Mouse (Mus musculus) C2C12 (cell line): ENCODE results near the gene Mboat1.

Experiments
- CEBPB ChIP-seq: IDR thresholded peaks from one replicate; pipeline ENCODE4 v1.6.1; 2011; ENCODE audit warnings: low read depth, mild to moderate bottlenecking, control low read depth, moderate library complexity
- CTCF ChIP-seq: IDR thresholded peaks from one replicate; pipeline ENCODE4 v1.5.1; 2011; ENCODE audit not compliant: control insufficient read depth, insufficient read depth, insufficient read length
- MYOG ChIP-seq: IDR thresholded peaks from one replicate; pipeline ENCODE4 v1.6.1; 2011; ENCODE audit not compliant: control insufficient read depth, insufficient read length; ENCODE audit errors: extremely low read depth
- USF1 ChIP-seq: IDR thresholded peaks from one replicate; pipeline ENCODE4 v1.6.1; 2011; ENCODE audit warnings: low read depth, mild to moderate bottlenecking, control low read depth, moderate library complexity

DNA sequence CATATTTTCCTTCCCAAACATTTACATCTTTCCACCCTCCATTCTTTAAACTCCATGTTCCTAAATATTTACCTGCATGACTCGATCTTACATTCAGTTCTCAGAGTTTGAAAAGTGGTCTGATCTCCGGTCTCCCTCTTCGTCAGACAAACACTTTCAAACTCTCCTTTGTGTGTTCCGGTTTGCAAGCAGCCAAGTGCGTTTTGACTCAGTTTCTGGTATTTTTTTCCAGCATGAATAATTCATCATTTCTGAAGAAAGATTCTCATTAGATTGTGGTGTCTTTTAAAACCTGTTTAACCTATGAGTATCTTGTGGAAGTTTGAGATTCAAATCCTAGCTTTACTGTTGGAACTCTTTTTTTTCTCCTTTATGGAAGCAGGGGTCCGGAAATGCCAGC, 33.8 kb downstream of the Mboat1 start:
- TF ChIP-seq CTCF (no peak), USF1 (no peak), MYOG (no peak), CEBPB (no peak)
